Mouse (Mus musculus) MEL (cell line): Measurements from ENCODE around the gene Ctsl.

Experiments used
- BHLHE40 ChIP-seq: IDR thresholded peaks from 2 replicates; pipeline ENCODE4 v1.6.1; 2012; ENCODE audit warnings: low read depth, mild to moderate bottlenecking, inconsistent platforms, low read length, improper control_type of control experiment, borderline replicate concordance
- CTCF ChIP-seq, 3 experiments: IDR thresholded peaks in 2 of 3; conservative IDR thresholded peaks in 1 of 3; 2 replicates each; pipeline ENCODE4 v1.5.1; 2011 to 2012; ENCODE audit warnings: low read length in 3 of 3, low read depth in 2 of 3, mild to moderate bottlenecking in 2 of 3, improper control_type of control experiment in 1 of 3, inconsistent platforms in 1 of 3, mixed read lengths in 1 of 3, moderate library complexity in 1 of 3; ENCODE audit not compliant: control insufficient read depth in 1 of 3, insufficient read depth in 1 of 3, poor library complexity in 1 of 3, severe bottlenecking in 1 of 3
- E2F4 ChIP-seq: IDR thresholded peaks from 2 replicates; pipeline ENCODE4 v1.6.1; 2011; ENCODE audit warnings: low read depth, low read length, improper control_type of control experiment, borderline replicate concordance
- EP300 ChIP-seq, 2 experiments: IDR thresholded peaks; 2 replicates each; pipeline ENCODE4 v1.6.1; 2011; ENCODE audit warnings: improper control_type of control experiment in 2 of 2, low read length in 2 of 2, low read depth in 1 of 2, mild to moderate bottlenecking in 1 of 2
- GABPA ChIP-seq: IDR thresholded peaks from 2 replicates; pipeline ENCODE4 v1.6.1; 2012; ENCODE audit warnings: low read depth, mild to moderate bottlenecking, inconsistent platforms, low read length, improper control_type of control experiment, moderate library complexity
- HCFC1 ChIP-seq: IDR thresholded peaks from 2 replicates; pipeline ENCODE4 v1.6.1; 2012; ENCODE audit warnings: low read depth, mild to moderate bottlenecking, inconsistent platforms, low read length, improper control_type of control experiment, moderate library complexity
- NELFE ChIP-seq: IDR thresholded peaks from 2 replicates; pipeline ENCODE4 v1.6.1; 2011; ENCODE audit warnings: low read depth, low read length, improper control_type of control experiment
- POLR2A ChIP-seq, 2 experiments: IDR thresholded peaks; 2 replicates each; pipeline ENCODE4 v1.6.1; 2011 to 2012; ENCODE audit warnings: low read length in 2 of 2, mild to moderate bottlenecking in 2 of 2, control low read depth in 1 of 2, improper control_type of control experiment in 1 of 2, low read depth in 1 of 2, moderate library complexity in 1 of 2; ENCODE audit not compliant: control insufficient read depth in 1 of 2, insufficient read depth in 1 of 2, poor library complexity in 1 of 2
- POLR2AphosphoS2 ChIP-seq: IDR thresholded peaks from 2 replicates; pipeline ENCODE4 v1.6.1; 2011; ENCODE audit warnings: low read length, improper control_type of control experiment
- UBTF ChIP-seq: IDR thresholded peaks from 2 replicates; pipeline ENCODE4 v1.6.1; 2012; ENCODE audit warnings: low read depth, mild to moderate bottlenecking, inconsistent platforms, low read length, improper control_type of control experiment, moderate library complexity, borderline replicate concordance; ENCODE audit not compliant: insufficient read depth
- ZC3H11A ChIP-seq: IDR thresholded peaks from 2 replicates; pipeline ENCODE4 v1.6.1; 2012; ENCODE audit warnings: low read depth, mild to moderate bottlenecking, inconsistent platforms, low read length, improper control_type of control experiment

- TF ChIP-seq E2F4 (no peak), EP300 (IDR thresholded peaks at IDR 0.05; ENCODE audit: low read depth in 1 of 2, low read length in 2 of 2) (no peak), ZC3H11A (no peak), POLR2A (IDR thresholded peaks at IDR 0.05; ENCODE audit: control insufficient read depth in 1 of 2, insufficient read depth in 1 of 2, low read depth in 1 of 2, low read length in 2 of 2, poor library complexity in 1 of 2) (no peak), NELFE (no peak), CTCF (IDR thresholded peaks at IDR 0.05 in 2 of 3, conservative IDR thresholded peaks at IDR 0.05 in 1 of 3; ENCODE audit: control insufficient read depth in 1 of 3, insufficient read depth in 1 of 3, low read depth in 2 of 3, low read length in 3 of 3, poor library complexity in 1 of 3, severe bottlenecking in 1 of 3) (no peak), POLR2AphosphoS2 (no peak), HCFC1 (no peak), UBTF (no peak), BHLHE40 (no peak), GABPA (no peak)
Measured at GRCm38 (mm10) chr13:64333102-64333501, 37.6 kb downstream of the Ctsl start.
